Mouse (Mus musculus): ENCODE data around the gene Foxd1. TPM values are rescaled to one million over a fixed set of nuclear protein-coding genes. Genes with fewer than 3 reads are reported as not detected.

Gene Foxd1
- total and polyA plus RNA-seq, 3 experiments = not detected

DNA sequence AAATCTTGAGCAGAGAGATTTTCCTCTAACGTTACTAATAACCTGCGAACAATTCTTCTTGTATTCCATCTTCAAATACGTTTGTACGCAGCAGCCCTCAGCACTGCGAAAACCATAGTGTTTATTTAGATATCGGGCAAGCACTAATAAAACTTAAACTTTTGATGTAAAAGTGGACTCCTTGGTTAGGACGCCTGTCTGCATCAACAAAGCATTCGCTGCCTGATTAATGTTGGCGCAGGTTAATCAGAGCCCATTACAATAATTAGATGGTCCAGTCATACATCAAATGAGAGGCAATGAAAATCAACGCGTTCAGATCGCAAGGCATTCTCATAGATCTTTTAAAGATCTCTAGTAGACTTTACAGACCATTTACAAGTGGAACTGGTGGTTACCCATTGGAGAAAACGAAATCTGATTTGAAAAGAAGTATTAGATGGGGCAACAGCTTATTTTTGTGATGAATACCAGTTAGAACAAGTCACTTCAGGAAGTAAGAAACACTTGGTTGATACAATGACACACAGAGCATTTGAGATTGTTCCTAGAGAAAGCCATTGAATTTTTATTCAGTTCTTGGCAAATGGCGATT lies 1.6 kb upstream of the Foxd1 start:
- dilution Hi-C loops (cut with MboI; ENCODE audit: extremely low pct_ligation_motif_present, extremely low pct_unique_long_range_greater_than_20kb, low sequenced_read_pairs) = no loop called here
- Histone ChIP-seq H3K9me3 (replicated peaks; ENCODE audit: low read length) (peaks cover 16% of the 10 kb centered on the region), H3K9ac (ENCODE audit: insufficient read depth, low read depth) (no peak overlapping the region), H3K4me3 (replicated peaks in 1 of 3; ENCODE audit: low read depth in 2 of 3, low read length in 2 of 3, poor library complexity in 1 of 3) (no peak overlapping the region), H3K79me2 (replicated peaks; ENCODE audit: control insufficient read depth, extremely low read depth, insufficient read depth, poor library complexity, severe bottlenecking) (no peaks in the 10 kb centered on the region), H3K27ac (ENCODE audit: insufficient read depth, low read depth) (no peak overlapping the region), H3K36me3 (replicated peaks in 1 of 2; ENCODE audit: control insufficient read depth in 1 of 2, insufficient read depth in 1 of 2, low read length in 1 of 2) (no peaks in the 10 kb centered on the region), H3K4me2 (ENCODE audit: insufficient read depth, low read depth, poor library complexity, severe bottlenecking) (no peak overlapping the region), H3K4me1 (ENCODE audit: control insufficient read depth in 1 of 2, insufficient read depth in 2 of 2) (peaks cover 6 to 20% of the 10 kb centered on the region in 2 experiments), H3K27me3 (replicated peaks) (no peaks in the 10 kb centered on the region)
- in situ Hi-C loops (cut with MboI; ENCODE audit: low pct_ligation_motif_present, low pct_unique_long_range_greater_than_20kb, low sequenced_read_pairs) = no loop called here
- DNase-seq (ENCODE audit: extremely low read depth) = no peak
- TF ChIP-seq RAD21 (IDR thresholded peaks at IDR 0.05; ENCODE audit: low read depth, low read length) (no peak), CHD2 (IDR thresholded peaks at IDR 0.05; ENCODE audit: low read length) (no peak), E2F4 (IDR thresholded peaks at IDR 0.05; ENCODE audit: insufficient replicate concordance, low read depth, low read length) (no peak), IRF4 (IDR thresholded peaks at IDR 0.05; ENCODE audit: low read depth, low read length) (no peak), JUND (conservative IDR thresholded peaks at IDR 0.05; ENCODE audit: low read depth, low read length) (no peak)

DNA sequence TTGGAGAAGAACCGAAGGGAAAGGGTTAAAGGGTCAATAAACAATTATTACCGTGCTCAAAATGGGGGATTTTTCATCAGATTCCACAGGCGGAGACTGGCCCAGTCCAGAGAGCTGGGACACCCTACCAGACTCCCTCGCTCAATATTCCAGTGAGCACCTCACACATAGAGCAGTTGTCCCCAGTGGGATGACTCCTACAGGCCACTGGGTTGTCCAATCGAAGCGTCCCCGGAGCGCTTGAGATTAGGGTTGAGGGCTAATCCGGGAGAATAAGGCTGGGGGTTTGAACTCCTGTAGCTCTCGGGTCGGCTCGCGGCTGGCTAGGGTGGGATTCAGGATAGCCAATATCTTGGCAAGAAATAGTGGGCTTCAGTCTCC lies 343 bp upstream of the Foxd1 start:
- Histone ChIP-seq H3K4me1 (ENCODE audit: control insufficient read depth in 1 of 2, insufficient read depth in 2 of 2) (peaks cover 6 to 17% of the 10 kb centered on the region in 2 experiments), H3K4me3 (replicated peaks in 1 of 3; ENCODE audit: low read depth in 2 of 3, low read length in 2 of 3, poor library complexity in 1 of 3) (no peak overlapping the region), H3K4me2 (ENCODE audit: insufficient read depth, low read depth, poor library complexity, severe bottlenecking) (no peak overlapping the region), H3K27ac (ENCODE audit: insufficient read depth, low read depth) (no peak overlapping the region), H3K36me3 (replicated peaks in 1 of 2; ENCODE audit: control insufficient read depth in 1 of 2, insufficient read depth in 1 of 2, low read length in 1 of 2) (no peaks in the 10 kb centered on the region), H3K27me3 (replicated peaks) (no peaks in the 10 kb centered on the region), H3K79me2 (replicated peaks; ENCODE audit: control insufficient read depth, extremely low read depth, insufficient read depth, poor library complexity, severe bottlenecking) (no peaks in the 10 kb centered on the region), H3K9me3 (replicated peaks; ENCODE audit: low read length) (peaks cover 16% of the 10 kb centered on the region), H3K9ac (ENCODE audit: insufficient read depth, low read depth) (no peak overlapping the region)
- no peak for DNase-seq (ENCODE audit: extremely low read depth)
- no peak for TF ChIP-seq ZMIZ1 (IDR thresholded peaks at IDR 0.05; ENCODE audit: low read depth, low read length)
- TF ChIP-seq CHD1 (IDR thresholded peaks at IDR 0.05; ENCODE audit: low read depth, low read length) = no peak
- TF ChIP-seq ZNF384 (IDR thresholded peaks at IDR 0.05; ENCODE audit: low read depth, low read length) = no peak
- no peak for TF ChIP-seq ZKSCAN1 (IDR thresholded peaks at IDR 0.05; ENCODE audit: borderline replicate concordance, low read depth, low read length)
- no peak for TF ChIP-seq CTCF (conservative IDR thresholded peaks at IDR 0.05 in 1 of 2, IDR thresholded peaks at IDR 0.05 in 1 of 2; ENCODE audit: low read depth in 2 of 2, low read length in 2 of 2)
- TF ChIP-seq UBTF (IDR thresholded peaks at IDR 0.05; ENCODE audit: low read depth, low read length) = no peak
- TF ChIP-seq MEF2A (IDR thresholded peaks at IDR 0.05; ENCODE audit: borderline replicate concordance, low read depth, low read length) = no peak
- TF ChIP-seq USF1 (IDR thresholded peaks at IDR 0.05; ENCODE audit: low read depth, low read length) = no peak
- TF ChIP-seq MAFK (IDR thresholded peaks at IDR 0.05; ENCODE audit: insufficient replicate concordance, low read length) = no peak
- no peak for TF ChIP-seq GABPA (IDR thresholded peaks at IDR 0.05; ENCODE audit: insufficient replicate concordance, low read depth, low read length)
- TF ChIP-seq ELF1 (IDR thresholded peaks at IDR 0.05; ENCODE audit: low read depth, low read length) = no peak
- TF ChIP-seq USF2 (conservative IDR thresholded peaks at IDR 0.05; ENCODE audit: low read depth, low read length) = no peak
- TF ChIP-seq POLR2AphosphoS2 (IDR thresholded peaks at IDR 0.05; ENCODE audit: low read depth, low read length) = no peak
- no peak for TF ChIP-seq EP300 (IDR thresholded peaks at IDR 0.05; ENCODE audit: low read length)
- TF ChIP-seq ZC3H11A (IDR thresholded peaks at IDR 0.05; ENCODE audit: low read depth, low read length) = no peak
- no peak for TF ChIP-seq MYC (IDR thresholded peaks at IDR 0.05; ENCODE audit: low read depth, low read length)
- TF ChIP-seq JUND (conservative IDR thresholded peaks at IDR 0.05; ENCODE audit: low read depth, low read length) = no peak
- in situ Hi-C loops (cut with MboI; ENCODE audit: low pct_ligation_motif_present, low pct_unique_long_range_greater_than_20kb, low sequenced_read_pairs) (no loop called here), dilution Hi-C loops (cut with MboI; ENCODE audit: extremely low pct_ligation_motif_present, extremely low pct_unique_long_range_greater_than_20kb, low sequenced_read_pairs) (no loop called here)
